Mouse (Mus musculus) megakaryocyte, embryonic 14.5 days (primary cell): ENCODE data around the gene Hoxb1.

Source experiments
- FLI1 ChIP-seq: IDR thresholded peaks from 2 replicates; pipeline ENCODE4 v1.6.1; 2012; ENCODE audit warnings: low read length, inconsistent platforms, mixed read lengths
- GATA1 ChIP-seq: IDR thresholded peaks from 3 replicates; pipeline ENCODE4 v1.6.1; 2012; ENCODE audit warnings: mixed read lengths, low read length, inconsistent platforms, borderline replicate concordance

GRCm38 (mm10) chr11:96344061-96344877 lies 21.3 kb upstream of the Hoxb1 start:
- TF ChIP-seq GATA1 = no peak
- no peak for TF ChIP-seq FLI1
